Mouse (Mus musculus) MN1 (cell line): ENCODE measurements around the gene Itk.

Experiments used
- DNase-seq: peaks from one replicate; pipeline ENCODE4 v3.0.0-alpha.2; 2016; ENCODE audit warnings: low spot score

The Itk gene

GRCm38 (mm10) chr11:46358369-46358768 is 30.9 kb downstream of the Itk start:
- DNase-seq = no peak

- DNase-seq = no peak
These were observed 39.5 kb downstream of the Itk start for GRCm38 (mm10) chr11:46349681-46350410.

GRCm38 (mm10) chr11:46348416-46348815 is 40.9 kb downstream of the Itk start:
- DNase-seq = no peak

- DNase-seq = no peak
These were observed 41.6 kb downstream of the Itk start for GRCm38 (mm10) chr11:46347756-46348155.

GRCm38 (mm10) chr11:46343886-46344546 is 45.3 kb downstream of the Itk start:
- no peak for DNase-seq

- DNase-seq = no peak
These were observed 47.4 kb downstream of the Itk start for GRCm38 (mm10) chr11:46341960-46342359.

GRCm38 (mm10) chr11:46336020-46336419 is 53.3 kb downstream of the Itk start:
- DNase-seq = no peak

- no peak for DNase-seq
These were observed 57.1 kb downstream of the Itk start for GRCm38 (mm10) chr11:46332217-46332616.

- DNase-seq = no peak
These were observed 62.9 kb downstream of the Itk start for GRCm38 (mm10) chr11:46326271-46327015.

- DNase-seq = no peak
These were observed 67.8 kb downstream of the Itk start for GRCm38 (mm10) chr11:46321559-46321958.

- no peak for DNase-seq
These were observed 74.8 kb downstream of the Itk start for GRCm38 (mm10) chr11:46314534-46314933.

- DNase-seq = no peak
These were observed 75.5 kb downstream of the Itk start for GRCm38 (mm10) chr11:46313851-46314250.

GRCm38 (mm10) chr11:46312523-46313035 is 76.7 kb downstream of the Itk start, which contains the start of gene Cyfip2:
TSS of gene Cyfip2 (minus strand) at chr11:46312859.
- DNase-seq = no peak

- no peak for DNase-seq
These were observed 77.4 kb downstream of the Itk start for GRCm38 (mm10) chr11:46311703-46312522.

GRCm38 (mm10) chr11:46311181-46311702 is 78.1 kb downstream of the Itk start:
- DNase-seq = no peak

GRCm38 (mm10) chr11:46310647-46311063 is 78.7 kb downstream of the Itk start:
- no peak for DNase-seq

GRCm38 (mm10) chr11:46309808-46310555 is 79.3 kb downstream of the Itk start:
- DNase-seq = no peak

- no peak for DNase-seq
These were observed 80.1 kb downstream of the Itk start for GRCm38 (mm10) chr11:46309111-46309741.

- DNase-seq = no peak
These were observed 80.9 kb downstream of the Itk start for GRCm38 (mm10) chr11:46308271-46308974.

- DNase-seq = no peak
These were observed 81.5 kb downstream of the Itk start for GRCm38 (mm10) chr11:46307768-46308167.
